Mouse (Mus musculus): ENCODE results near the gene Fam206a. TPM values are rescaled to one million over a fixed set of nuclear protein-coding genes. Genes with fewer than 3 reads are reported as not detected.

The Fam206a gene
- polyA plus RNA-seq, 1 experiment, result 0.16 TPM

DNA sequence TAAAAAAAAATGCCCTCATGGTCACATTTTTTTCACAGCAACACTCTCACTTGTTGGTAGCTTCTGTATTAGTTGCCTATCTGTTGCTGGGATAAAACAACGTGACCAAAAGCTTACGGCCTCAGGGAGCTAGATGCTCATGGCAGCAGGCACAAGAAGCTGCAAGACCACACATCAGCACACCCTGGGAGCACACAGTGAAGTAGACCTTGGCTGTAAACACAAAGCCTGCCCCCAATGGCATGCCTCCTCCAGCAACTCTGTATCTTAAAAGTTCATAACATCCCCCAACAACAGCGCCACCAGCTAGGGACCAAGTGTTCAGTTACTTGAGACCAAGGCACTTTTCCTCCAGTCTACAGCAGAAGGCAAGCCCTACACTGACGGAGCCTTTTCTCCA, 6.9 kb downstream of the Fam206a start:
- no peaks in the 10 kb centered on the region for H3K9me3 ChIP-seq (ENCODE audit: control insufficient read depth, low read length)
- H3K4me1 ChIP-seq (ENCODE audit: control insufficient read depth), result no peaks in the 10 kb centered on the region
- H3K27me3 ChIP-seq (ENCODE audit: control insufficient read depth), result no peaks in the 10 kb centered on the region
- H3K36me3 ChIP-seq (ENCODE audit: control insufficient read depth), result peaks cover 37% of the 10 kb centered on the region
- TF ChIP-seq GATA1 (IDR thresholded peaks at IDR 0.05; ENCODE audit: low read length) (no peak), TAL1 (IDR thresholded peaks at IDR 0.05; ENCODE audit: low read length) (no peak)
- no peak overlapping the region for H3K4me3 ChIP-seq (replicated peaks)

- Histone ChIP-seq H3K4me3 (replicated peaks) (no peak overlapping the region), H3K27me3 (ENCODE audit: control insufficient read depth) (no peaks in the 10 kb centered on the region), H3K36me3 (ENCODE audit: control insufficient read depth) (peaks cover 18% of the 10 kb centered on the region), H3K9me3 (ENCODE audit: control insufficient read depth, low read length) (no peaks in the 10 kb centered on the region), H3K4me1 (ENCODE audit: control insufficient read depth) (no peaks in the 10 kb centered on the region)
- TF ChIP-seq TAL1 (IDR thresholded peaks at IDR 0.05; ENCODE audit: low read length) (no peak), GATA1 (IDR thresholded peaks at IDR 0.05; ENCODE audit: low read length) (no peak)
These were observed 9.5 kb downstream of the Fam206a start for GRCm38 (mm10) chr4:56811642-56812041.

GRCm38 (mm10) chr4:56812096-56812495, 10.0 kb downstream of the Fam206a start:
- no peaks in the 10 kb centered on the region for H3K4me1 ChIP-seq (ENCODE audit: control insufficient read depth)
- no peak overlapping the region for H3K4me3 ChIP-seq (replicated peaks)
- H3K27me3 ChIP-seq (ENCODE audit: control insufficient read depth), result no peaks in the 10 kb centered on the region
- no peaks in the 10 kb centered on the region for H3K9me3 ChIP-seq (ENCODE audit: control insufficient read depth, low read length)
- H3K36me3 ChIP-seq (ENCODE audit: control insufficient read depth), result peaks cover 14% of the 10 kb centered on the region
- TF ChIP-seq TAL1 (IDR thresholded peaks at IDR 0.05; ENCODE audit: low read length), result no peak
- TF ChIP-seq GATA1 (IDR thresholded peaks at IDR 0.05; ENCODE audit: low read length), result no peak

GRCm38 (mm10) chr4:56815131-56815530, 13.0 kb downstream of the Fam206a start:
- no peaks in the 10 kb centered on the region for H3K9me3 ChIP-seq (ENCODE audit: control insufficient read depth, low read length)
- H3K36me3 ChIP-seq (ENCODE audit: control insufficient read depth), result peaks cover 8% of the 10 kb centered on the region
- H3K27me3 ChIP-seq (ENCODE audit: control insufficient read depth), result no peaks in the 10 kb centered on the region
- no peak overlapping the region for H3K4me3 ChIP-seq (replicated peaks)
- H3K4me1 ChIP-seq (ENCODE audit: control insufficient read depth), result no peaks in the 10 kb centered on the region
- no peak for TF ChIP-seq GATA1 (IDR thresholded peaks at IDR 0.05; ENCODE audit: low read length)
- no peak for TF ChIP-seq TAL1 (IDR thresholded peaks at IDR 0.05; ENCODE audit: low read length)

DNA sequence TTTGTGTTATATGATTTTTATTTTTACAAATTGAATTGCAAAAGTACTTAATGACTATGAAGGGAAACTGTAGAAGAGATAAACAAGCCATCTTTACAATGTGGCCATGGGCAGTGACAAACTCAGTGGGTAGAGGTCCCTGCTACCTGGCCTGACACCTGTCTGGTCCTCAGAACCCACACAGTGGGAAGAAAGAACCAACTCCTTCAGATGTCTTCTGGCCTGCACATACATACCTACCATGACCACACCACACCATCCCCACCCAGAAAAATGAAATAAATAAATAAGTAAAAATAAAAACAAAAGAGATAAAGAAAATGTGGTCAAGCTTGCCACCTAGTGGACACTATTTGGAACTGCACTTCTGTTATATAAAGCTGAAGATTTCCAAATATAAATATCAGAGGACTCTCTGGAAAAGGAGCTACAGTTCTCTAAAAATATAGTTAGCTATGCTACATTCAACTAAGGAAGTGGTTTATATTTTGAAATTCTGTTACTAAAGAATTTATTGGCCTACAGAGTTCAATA, 17.9 kb downstream of the Fam206a start:
- H3K4me1 ChIP-seq (ENCODE audit: control insufficient read depth), result no peaks in the 10 kb centered on the region
- H3K36me3 ChIP-seq (ENCODE audit: control insufficient read depth), result no peaks in the 10 kb centered on the region; the same call in 1 of the 2 replicates
- H3K9me3 ChIP-seq (ENCODE audit: control insufficient read depth, low read length), result no peaks in the 10 kb centered on the region
- TF ChIP-seq TAL1 (IDR thresholded peaks at IDR 0.05; ENCODE audit: low read length) (no peak), GATA1 (IDR thresholded peaks at IDR 0.05; ENCODE audit: low read length) (no peak)
- no peaks in the 10 kb centered on the region for H3K27me3 ChIP-seq (ENCODE audit: control insufficient read depth)
- H3K4me3 ChIP-seq (replicated peaks), result no peak overlapping the region

- no peak overlapping the region for H3K4me3 ChIP-seq (replicated peaks)
- H3K36me3 ChIP-seq (ENCODE audit: control insufficient read depth), result peaks cover 11% of the 10 kb centered on the region
- H3K4me1 ChIP-seq (ENCODE audit: control insufficient read depth), result no peaks in the 10 kb centered on the region
- no peaks in the 10 kb centered on the region for H3K9me3 ChIP-seq (ENCODE audit: control insufficient read depth, low read length)
- H3K27me3 ChIP-seq (ENCODE audit: control insufficient read depth), result no peaks in the 10 kb centered on the region
- no peak for TF ChIP-seq TAL1 (IDR thresholded peaks at IDR 0.05; ENCODE audit: low read length)
- TF ChIP-seq GATA1 (IDR thresholded peaks at IDR 0.05; ENCODE audit: low read length), result no peak
These were observed 22.1 kb downstream of the Fam206a start for GRCm38 (mm10) chr4:56824231-56824630.

GRCm38 (mm10) chr4:56828932-56829331, 26.8 kb downstream of the Fam206a start:
- Histone ChIP-seq H3K4me1 (ENCODE audit: control insufficient read depth) (no peaks in the 10 kb centered on the region), H3K4me3 (replicated peaks) (no peak overlapping the region), H3K36me3 (ENCODE audit: control insufficient read depth) (peaks cover 25% of the 10 kb centered on the region), H3K27me3 (ENCODE audit: control insufficient read depth) (no peaks in the 10 kb centered on the region), H3K9me3 (ENCODE audit: control insufficient read depth, low read length) (no peaks in the 10 kb centered on the region)
- TF ChIP-seq TAL1 (IDR thresholded peaks at IDR 0.05; ENCODE audit: low read length) (no peak), GATA1 (IDR thresholded peaks at IDR 0.05; ENCODE audit: low read length) (no peak)

DNA sequence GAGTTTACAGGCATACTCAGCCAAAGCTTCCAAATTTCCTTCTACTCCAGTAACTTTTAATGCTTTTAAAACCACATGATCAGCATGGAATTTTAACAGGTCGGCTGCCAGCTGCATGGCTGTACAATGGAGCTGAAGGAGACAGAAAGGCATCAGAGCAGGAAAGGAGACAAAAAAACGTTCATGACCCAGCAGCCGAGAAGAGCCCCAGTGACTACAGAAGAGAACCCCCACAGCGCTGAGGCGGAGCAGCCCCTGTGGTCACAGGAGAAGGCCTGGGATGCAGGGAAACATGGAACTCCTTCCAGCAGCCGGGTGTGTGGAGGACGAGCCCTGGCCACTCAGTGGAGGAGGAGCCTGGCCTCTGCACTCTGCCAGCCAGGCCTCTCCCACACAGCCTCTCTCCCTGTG, 27.4 kb downstream of the Fam206a start:
- H3K27me3 ChIP-seq (ENCODE audit: control insufficient read depth), result no peaks in the 10 kb centered on the region
- no peaks in the 10 kb centered on the region for H3K4me1 ChIP-seq (ENCODE audit: control insufficient read depth)
- H3K36me3 ChIP-seq (ENCODE audit: control insufficient read depth), result peaks cover 25% of the 10 kb centered on the region
- no peak for TF ChIP-seq TAL1 (IDR thresholded peaks at IDR 0.05; ENCODE audit: low read length)
- no peak for TF ChIP-seq GATA1 (IDR thresholded peaks at IDR 0.05; ENCODE audit: low read length)
- no peak overlapping the region for H3K4me3 ChIP-seq (replicated peaks)
- no peaks in the 10 kb centered on the region for H3K9me3 ChIP-seq (ENCODE audit: control insufficient read depth, low read length)

DNA sequence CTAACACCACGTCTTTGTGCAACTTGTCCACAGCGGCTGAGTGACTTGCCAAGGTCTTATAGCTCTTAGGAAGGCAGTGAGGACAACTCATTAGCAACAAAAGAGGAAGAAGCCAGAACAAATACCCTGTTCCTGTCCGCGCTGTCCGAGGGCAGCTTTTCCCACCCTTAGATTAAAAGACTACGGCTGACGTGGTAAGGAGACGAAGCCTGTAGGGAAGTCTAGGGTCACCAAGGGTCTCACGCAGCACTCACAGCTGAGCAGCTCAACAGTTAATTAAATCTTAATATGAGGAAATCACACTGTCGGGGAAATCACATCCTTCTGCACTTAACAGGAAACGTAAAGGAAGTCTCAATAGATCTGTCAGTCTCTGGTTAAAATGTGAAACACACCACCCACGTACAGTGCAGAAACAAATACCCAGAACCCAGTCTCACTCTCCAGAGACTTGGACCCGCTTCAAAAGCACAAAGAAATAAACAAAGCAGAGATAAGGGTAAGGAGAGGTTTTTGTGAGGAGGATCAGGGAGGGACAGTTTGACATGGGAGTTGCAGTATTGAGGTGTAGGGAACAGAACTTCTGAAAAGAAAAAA, 29.0 kb downstream of the Fam206a start:
- Histone ChIP-seq H3K4me3 (replicated peaks) (no peak overlapping the region), H3K36me3 (ENCODE audit: control insufficient read depth) (peaks cover 34% of the 10 kb centered on the region), H3K4me1 (ENCODE audit: control insufficient read depth) (no peaks in the 10 kb centered on the region)

More for the DNA sequence above, 29.0 kb downstream of the Fam206a start:
- TF ChIP-seq GATA1 (IDR thresholded peaks at IDR 0.05; ENCODE audit: low read length) (no peak), TAL1 (IDR thresholded peaks at IDR 0.05; ENCODE audit: low read length) (no peak)
- no peaks in the 10 kb centered on the region for H3K27me3 ChIP-seq (ENCODE audit: control insufficient read depth)
- H3K9me3 ChIP-seq (ENCODE audit: control insufficient read depth, low read length), result no peaks in the 10 kb centered on the region

Data from erythroblast, embryonic 14.5 days (primary cell).